Mouse (Mus musculus) myocyte (in vitro differentiated cells): Measurements from ENCODE around the gene Bri3. TPM values are rescaled to one million over a fixed set of nuclear protein-coding genes. Genes with fewer than 3 reads are reported as not detected.
A peak's percentile ranks its signal among the peaks of the same experiment; 100 is the strongest.

Experiments
- H3K27me3 ChIP-seq: one replicate; pipeline ENCODE4 v1.6.1; 2011; ENCODE audit not compliant: control insufficient read depth, insufficient read depth, insufficient read length
- H3K36me3 ChIP-seq: one replicate; pipeline ENCODE4 v1.6.1; 2011; ENCODE audit not compliant: control insufficient read depth, insufficient read depth
- H3K4me2 ChIP-seq: one replicate; pipeline ENCODE4 v1.6.1; 2011; ENCODE audit warnings: low read depth, control low read depth
- H3K4me3 ChIP-seq: one replicate; pipeline ENCODE4 v1.5.1; 2011; ENCODE audit warnings: mild to moderate bottlenecking, control low read depth, moderate library complexity
- H3K79me2 ChIP-seq: one replicate; pipeline ENCODE4 v1.6.1; 2011; ENCODE audit not compliant: control insufficient read depth, insufficient read depth
- H3ac ChIP-seq: one replicate; pipeline ENCODE4 v1.6.1; 2011; ENCODE audit not compliant: control insufficient read depth, insufficient read length
- CEBPB ChIP-seq: IDR thresholded peaks from 2 replicates; pipeline ENCODE4 v1.6.1; 2011; ENCODE audit warnings: mild to moderate bottlenecking, moderate library complexity; ENCODE audit not compliant: poor library complexity, insufficient read depth, severe bottlenecking
- E2F4 ChIP-seq: IDR thresholded peaks from one replicate; pipeline ENCODE4 v1.6.1; 2011; ENCODE audit warnings: mild to moderate bottlenecking, control low read depth, moderate library complexity; ENCODE audit not compliant: insufficient read depth
- MAX ChIP-seq: IDR thresholded peaks from one replicate; pipeline ENCODE4 v1.6.1; 2011; ENCODE audit warnings: low read depth, mild to moderate bottlenecking, control low read depth
- MYOD1 ChIP-seq, 3 experiments: IDR thresholded peaks; one replicate each; pipeline ENCODE4 v1.6.1; 2011; ENCODE audit warnings: control low read depth in 2 of 3, low read depth in 2 of 3, mild to moderate bottlenecking in 2 of 3, moderate library complexity in 1 of 3; ENCODE audit not compliant: insufficient read length in 2 of 3, control insufficient read depth in 1 of 3
- MYOG ChIP-seq, 3 experiments: IDR thresholded peaks; one replicate each; pipeline ENCODE4 v1.6.1; 2011; ENCODE audit warnings: control low read depth in 2 of 3, low read depth in 2 of 3, mild to moderate bottlenecking in 2 of 3; ENCODE audit not compliant: insufficient read length in 2 of 3, control insufficient read depth in 1 of 3, insufficient read depth in 1 of 3
- POLR2A ChIP-seq: IDR thresholded peaks from one replicate; pipeline ENCODE4 v1.6.1; 2011; ENCODE audit warnings: low read depth, mild to moderate bottlenecking, control low read depth, moderate library complexity; ENCODE audit not compliant: insufficient read length
- POLR2AphosphoS2 ChIP-seq: IDR thresholded peaks from one replicate; pipeline ENCODE4 v1.6.1; 2011; ENCODE audit warnings: low read depth, control low read depth; ENCODE audit not compliant: insufficient read length
- REST ChIP-seq: IDR thresholded peaks from one replicate; pipeline ENCODE4 v1.6.1; 2011; ENCODE audit warnings: mild to moderate bottlenecking, control low read depth, moderate library complexity; ENCODE audit not compliant: insufficient read depth, insufficient read length
- SRF ChIP-seq: IDR thresholded peaks from one replicate; pipeline ENCODE4 v1.6.1; 2011; ENCODE audit warnings: low read depth; ENCODE audit not compliant: control insufficient read depth, insufficient read length
- TCF12 ChIP-seq: IDR thresholded peaks from one replicate; pipeline ENCODE4 v1.6.1; 2011; ENCODE audit warnings: mild to moderate bottlenecking, control low read depth; ENCODE audit not compliant: poor library complexity, insufficient read depth, severe bottlenecking
- TCF3 ChIP-seq: IDR thresholded peaks from one replicate; pipeline ENCODE4 v1.6.1; 2011; ENCODE audit warnings: low read depth, control low read depth; ENCODE audit not compliant: insufficient read length
- USF1 ChIP-seq: IDR thresholded peaks from one replicate; pipeline ENCODE4 v1.6.1; 2011; ENCODE audit warnings: low read depth, mild to moderate bottlenecking, control low read depth, moderate library complexity
- polyA plus RNA-seq: library from polyadenylated mRNA; unstranded; fragments of >200 nt; fragmentation: generic; extraction: Trizol; gene quantifications from one replicate; pipeline ENCODE4 v1.2.1, GENCODE M21; 2012; ENCODE audit warnings: missing spikeins

Gene Bri3
- polyA plus RNA-seq, 1 experiment: 153 TPM

- no peaks in the 10 kb centered on the region for H3K27me3 ChIP-seq
- H3K79me2 ChIP-seq: no peaks in the 10 kb centered on the region
- TF ChIP-seq POLR2A (no peak), MYOD1 (IDR thresholded peaks at IDR 0.05; ENCODE audit: control insufficient read depth in 1 of 3, insufficient read length in 2 of 3, low read depth in 2 of 3) (peak in 1 of 3 experiments; percentile 74), MYOG (IDR thresholded peaks at IDR 0.05; ENCODE audit: control insufficient read depth in 1 of 3, insufficient read depth in 1 of 3, insufficient read length in 2 of 3, low read depth in 2 of 3) (peak in 2 of 3 experiments; percentile 41 to 58)
- H3ac ChIP-seq: no peak overlapping the region
- peaks cover 16% of the 10 kb centered on the region for H3K36me3 ChIP-seq
- peak overlapping the region; percentile 37 for H3K4me2 ChIP-seq
- H3K4me3 ChIP-seq: no peak overlapping the region
Observed at GRCm38 (mm10) chr5:144286591-144287266, 42.5 kb downstream of the Bri3 start.

- no peak overlapping the region for H3K4me3 ChIP-seq
- TF ChIP-seq POLR2AphosphoS2: no peak
- peak; percentile 90 for TF ChIP-seq TCF12
- TF ChIP-seq USF1: no peak
- peak; percentile 86 for TF ChIP-seq TCF3
- TF ChIP-seq MYOD1 (IDR thresholded peaks at IDR 0.05; ENCODE audit: control insufficient read depth in 1 of 3, insufficient read length in 2 of 3, low read depth in 2 of 3): peak; percentile 69 to 97 (median 97)
- TF ChIP-seq POLR2A: peak; percentile 37
- TF ChIP-seq CEBPB: no peak
- TF ChIP-seq MYOG (IDR thresholded peaks at IDR 0.05; ENCODE audit: control insufficient read depth in 1 of 3, insufficient read depth in 1 of 3, insufficient read length in 2 of 3, low read depth in 2 of 3): peak; percentile 85 to 100 (median 98)
- TF ChIP-seq E2F4: no peak
- TF ChIP-seq MAX: no peak
- no peak for TF ChIP-seq SRF
- no peak for TF ChIP-seq REST
- peaks cover 11% of the 10 kb centered on the region for H3K36me3 ChIP-seq
- H3ac ChIP-seq: no peak overlapping the region
- H3K27me3 ChIP-seq: no peaks in the 10 kb centered on the region
- peak overlapping the region; percentile 54 for H3K4me2 ChIP-seq
- no peaks in the 10 kb centered on the region for H3K79me2 ChIP-seq
Observed at GRCm38 (mm10) chr5:144287267-144287820, 43.1 kb downstream of the Bri3 start.

GRCm38 (mm10) chr5:144288391-144288790, 44.2 kb downstream of the Bri3 start:
- Histone ChIP-seq H3K79me2 (peaks cover 5% of the 10 kb centered on the region), H3K27me3 (no peaks in the 10 kb centered on the region), H3ac (no peak overlapping the region), H3K4me3 (no peak overlapping the region), H3K36me3 (peaks cover under 1% of the 10 kb centered on the region), H3K4me2 (no peak overlapping the region)
- no peak for TF ChIP-seq TCF12
- TF ChIP-seq POLR2AphosphoS2: peak; percentile 43

- Histone ChIP-seq H3K36me3 (no peaks in the 10 kb centered on the region), H3K79me2 (peaks cover 15% of the 10 kb centered on the region), H3K4me3 (no peak overlapping the region), H3K4me2 (peak overlapping the region; percentile 41), H3ac (no peak overlapping the region), H3K27me3 (no peaks in the 10 kb centered on the region)
- TF ChIP-seq USF1 (peak; percentile 47), MYOG (IDR thresholded peaks at IDR 0.05; ENCODE audit: control insufficient read depth in 1 of 3, insufficient read depth in 1 of 3, insufficient read length in 2 of 3, low read depth in 2 of 3) (peak in 2 of 3 experiments; percentile 11 to 42), E2F4 (no peak)
Observed at GRCm38 (mm10) chr5:144289769-144290440, 45.7 kb downstream of the Bri3 start.

- no peak overlapping the region for H3ac ChIP-seq
- no peaks in the 10 kb centered on the region for H3K36me3 ChIP-seq
- no peaks in the 10 kb centered on the region for H3K27me3 ChIP-seq
- no peak overlapping the region for H3K4me3 ChIP-seq
- no peak for TF ChIP-seq POLR2A
- TF ChIP-seq CEBPB: peak; percentile 68
- TF ChIP-seq MYOG (IDR thresholded peaks at IDR 0.05; ENCODE audit: control insufficient read depth in 1 of 3, insufficient read depth in 1 of 3, insufficient read length in 2 of 3, low read depth in 2 of 3): peak in 1 of 3 experiments; percentile 44
- H3K4me2 ChIP-seq: peak overlapping the region; percentile 61
- H3K79me2 ChIP-seq: peaks cover 27% of the 10 kb centered on the region
Observed at GRCm38 (mm10) chr5:144294908-144295307, 50.7 kb downstream of the Bri3 start.
